Mouse (Mus musculus) neural tube, embryonic 11.5 days (tissue): ENCODE measurements around the gene Gins3. TPM values are rescaled to one million over a fixed set of nuclear protein-coding genes. Genes with fewer than 3 reads are reported as not detected.
"Not testable (repeated sequence)": the region's sequence is repeated elsewhere in the genome, so short reads cannot be mapped to it uniquely, and the experiment has no call there.

Experiments
- ATAC-seq: fragments of 200-750 bp; cut with Nextera tagmentation; 2 replicates; pipeline ENCODE4 v1.8.0; 2017; ENCODE audit warnings: moderate number of reproducible peaks, mild to moderate bottlenecking, moderate TSS enrichment, moderate library complexity; ENCODE audit not compliant: insufficient read depth, low FRiP score, low TSS enrichment
- DNase-seq: peaks from one replicate; pipeline ENCODE4 v3.0.0-alpha.2; 2015; ENCODE audit warnings: low spot score
- H3K27ac ChIP-seq: fragments of 300-500 bp; sonication (generic); 2 replicates; pipeline ENCODE4 v1.5.1; 2014; ENCODE audit warnings: low read depth, mild to moderate bottlenecking, low read length
- H3K27me3 ChIP-seq: fragments of 300-500 bp; sonication (generic); 2 replicates; pipeline ENCODE4 v1.6.1; 2014; ENCODE audit warnings: mild to moderate bottlenecking, low read length, mixed read lengths; ENCODE audit not compliant: control insufficient read depth, insufficient read depth
- H3K36me3 ChIP-seq: fragments of 300-500 bp; sonication (generic); 2 replicates; pipeline ENCODE4 v1.6.1; 2014; ENCODE audit warnings: mild to moderate bottlenecking, low read length, moderate library complexity, mixed read lengths; ENCODE audit not compliant: control insufficient read depth, insufficient read depth
- H3K4me1 ChIP-seq: fragments of 300-500 bp; sonication (generic); 2 replicates; pipeline ENCODE4 v1.6.1; 2014; ENCODE audit warnings: low read length, mixed read lengths; ENCODE audit not compliant: control insufficient read depth, insufficient read depth
- H3K4me2 ChIP-seq: fragments of 300-500 bp; sonication (generic); 2 replicates; pipeline ENCODE4 v1.6.1; 2014; ENCODE audit warnings: low read depth, mild to moderate bottlenecking, moderate library complexity
- H3K4me3 ChIP-seq: fragments of 300-500 bp; sonication (generic); 2 replicates; pipeline ENCODE4 v1.5.1; 2014; ENCODE audit warnings: low read depth, low read length
- H3K9ac ChIP-seq: fragments of 300-500 bp; sonication (generic); 2 replicates; pipeline ENCODE4 v1.6.1; 2014; ENCODE audit warnings: mild to moderate bottlenecking, low read length
- H3K9me3 ChIP-seq: fragments of 300-500 bp; sonication (generic); 2 replicates; pipeline ENCODE4 v1.6.1; 2016; ENCODE audit warnings: low read length; ENCODE audit not compliant: control insufficient read depth
- WGBS: fragments of 180-500 bp; shearing (Covaris S2); extraction: QIAGEN DNeasy Blood & Tissue Kit; methylation state at CpG from one replicate; pipeline ENCODE4 v1.1.7; 2014; 5-methylcytosine and 5-hydroxymethylcytosine counted together
- polyA plus RNA-seq: library from polyadenylated mRNA; unstranded; fragments of >200 nt; fragmentation: Nextera tagmentation; extraction: Ambion mirVana; gene quantifications from 2 replicates; pipeline ENCODE4 v1.2.1, GENCODE M21; 2014

Gene Gins3
- polyA plus RNA-seq, 1 experiment from 2014 or later: 23.5 TPM

DNA sequence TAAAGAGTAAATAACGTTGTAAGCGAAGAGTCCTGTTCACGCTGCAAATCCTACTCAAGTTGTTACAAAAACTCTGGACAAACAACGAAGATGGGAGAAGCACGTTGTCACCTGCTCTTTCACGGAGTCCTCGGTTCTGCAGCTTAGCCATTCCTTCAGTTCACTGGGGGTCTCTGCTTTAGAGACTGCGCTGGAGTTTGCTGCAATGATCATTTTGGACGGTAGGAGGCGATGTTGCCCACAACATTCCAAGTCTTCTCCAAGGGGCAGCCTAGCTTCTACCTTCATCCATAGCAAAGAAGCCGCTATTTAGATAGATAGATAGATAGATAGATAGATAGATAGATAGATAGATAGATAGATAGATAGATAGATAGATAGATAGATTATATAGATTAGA lies 33.4 kb upstream of the Gins3 start:
- WGBS: 12% methylated on average over 11 of the region's 11 CpGs
- ATAC-seq: no peak
- no peak overlapping the region for H3K4me2 ChIP-seq

GRCm38 (mm10) chr8:95601306-95601705 lies 31.9 kb upstream of the Gins3 start:
- ATAC-seq: no peak
- DNase-seq: no peak
- Histone ChIP-seq H3K36me3 (no peaks in the 10 kb centered on the region), H3K4me1 (no peaks in the 10 kb centered on the region), H3K9me3 (no peaks in the 10 kb centered on the region), H3K4me3 (no peak overlapping the region), H3K9ac (no peak overlapping the region), H3K4me2 (no peak overlapping the region), H3K27me3 (no peaks in the 10 kb centered on the region), H3K27ac (no peak overlapping the region)
- WGBS: 64% methylated on average over 15 of the region's 15 CpGs

More for the DNA sequence above, 33.4 kb upstream of the Gins3 start:
- Histone ChIP-seq H3K9me3 (no peaks in the 10 kb centered on the region), H3K27me3 (no peaks in the 10 kb centered on the region), H3K4me3 (no peak overlapping the region), H3K27ac (no peak overlapping the region), H3K9ac (no peak overlapping the region), H3K4me1 (no peaks in the 10 kb centered on the region), H3K36me3 (no peaks in the 10 kb centered on the region)
- DNase-seq: peak; percentile 85

- ATAC-seq (no peak), DNase-seq (no peak)
- no peak overlapping the region for H3K4me2 ChIP-seq
- no peaks in the 10 kb centered on the region for H3K27me3 ChIP-seq
- no peak overlapping the region for H3K9ac ChIP-seq
- H3K36me3 ChIP-seq: no peaks in the 10 kb centered on the region
- no peaks in the 10 kb centered on the region for H3K4me1 ChIP-seq
- H3K27ac ChIP-seq: no peak overlapping the region
- H3K4me3 ChIP-seq: no peak overlapping the region
- no peaks in the 10 kb centered on the region for H3K9me3 ChIP-seq
- 83% methylated on average over 2 of the region's 2 CpGs for WGBS
These were observed 31.1 kb upstream of the Gins3 start for GRCm38 (mm10) chr8:95602168-95602567.

GRCm38 (mm10) chr8:95606509-95606908 lies 26.7 kb upstream of the Gins3 start:
- not testable (repeated sequence) for H3K4me3 ChIP-seq, H3K27me3 ChIP-seq, H3K4me1 ChIP-seq, H3K9me3 ChIP-seq, DNase-seq, H3K4me2 ChIP-seq, ATAC-seq, H3K36me3 ChIP-seq, H3K27ac ChIP-seq, H3K9ac ChIP-seq
- 27% methylated on average over 4 of the region's 5 CpGs for WGBS

GRCm38 (mm10) chr8:95607210-95607609 lies 26.0 kb upstream of the Gins3 start:
- Histone ChIP-seq H3K9me3 (no peaks in the 10 kb centered on the region), H3K27me3 (no peaks in the 10 kb centered on the region), H3K36me3 (no peaks in the 10 kb centered on the region), H3K27ac (no peak overlapping the region), H3K4me3 (no peak overlapping the region), H3K4me1 (no peaks in the 10 kb centered on the region), H3K9ac (no peak overlapping the region), H3K4me2 (no peak overlapping the region)
- DNase-seq (no peak), ATAC-seq (no peak)
- 67% methylated on average over 9 of the region's 9 CpGs for WGBS

GRCm38 (mm10) chr8:95609406-95609805 lies 23.8 kb upstream of the Gins3 start:
- 83% methylated on average over 5 of the region's 5 CpGs for WGBS
- H3K9me3 ChIP-seq: no peaks in the 10 kb centered on the region
- ATAC-seq: no peak

GRCm38 (mm10) chr8:95610749-95611148 lies 22.5 kb upstream of the Gins3 start:
- 89% methylated on average over 14 of the region's 14 CpGs for WGBS
- ATAC-seq: no peak

More at GRCm38 (mm10) chr8:95609406-95609805, 23.8 kb upstream of the Gins3 start:
- Histone ChIP-seq H3K27me3 (no peaks in the 10 kb centered on the region), H3K36me3 (no peaks in the 10 kb centered on the region), H3K9ac (no peak overlapping the region), H3K4me3 (no peak overlapping the region), H3K4me1 (no peaks in the 10 kb centered on the region), H3K27ac (no peak overlapping the region), H3K4me2 (no peak overlapping the region)
- DNase-seq: no peak

DNA sequence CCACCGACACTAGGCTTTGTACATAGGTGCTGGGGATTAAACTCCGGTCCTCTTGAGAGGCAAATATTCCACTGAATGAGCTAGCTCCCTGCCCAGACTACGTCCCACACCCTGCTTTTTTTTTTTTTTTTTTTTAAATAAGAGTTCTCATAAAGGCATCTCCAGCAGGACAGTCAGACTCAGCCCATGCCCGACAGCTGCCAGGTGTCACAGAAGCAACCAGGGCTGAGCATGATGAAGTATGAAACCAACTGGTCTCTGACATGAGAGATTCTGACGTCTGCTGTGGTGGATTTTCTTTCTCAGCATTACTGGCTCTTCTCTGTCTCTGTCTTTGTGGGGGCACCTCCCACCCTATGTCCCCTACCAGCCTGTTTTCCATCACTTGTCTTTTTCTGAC lies 21.5 kb upstream of the Gins3 start:
- H3K9me3 ChIP-seq: no peaks in the 10 kb centered on the region
- no peaks in the 10 kb centered on the region for H3K36me3 ChIP-seq
- no peak overlapping the region for H3K4me2 ChIP-seq
- WGBS: 84% methylated on average over 5 of the region's 5 CpGs
- no peaks in the 10 kb centered on the region for H3K27me3 ChIP-seq
- no peak for ATAC-seq
- DNase-seq: no peak
- no peak overlapping the region for H3K27ac ChIP-seq
- no peak overlapping the region for H3K4me3 ChIP-seq
- H3K4me1 ChIP-seq: no peaks in the 10 kb centered on the region
- no peak overlapping the region for H3K9ac ChIP-seq

More at GRCm38 (mm10) chr8:95610749-95611148, 22.5 kb upstream of the Gins3 start:
- Histone ChIP-seq H3K27me3 (no peaks in the 10 kb centered on the region), H3K9me3 (no peaks in the 10 kb centered on the region), H3K9ac (no peak overlapping the region), H3K4me1 (no peaks in the 10 kb centered on the region), H3K36me3 (no peaks in the 10 kb centered on the region), H3K4me3 (no peak overlapping the region), H3K4me2 (no peak overlapping the region), H3K27ac (no peak overlapping the region)
- no peak for DNase-seq

DNA sequence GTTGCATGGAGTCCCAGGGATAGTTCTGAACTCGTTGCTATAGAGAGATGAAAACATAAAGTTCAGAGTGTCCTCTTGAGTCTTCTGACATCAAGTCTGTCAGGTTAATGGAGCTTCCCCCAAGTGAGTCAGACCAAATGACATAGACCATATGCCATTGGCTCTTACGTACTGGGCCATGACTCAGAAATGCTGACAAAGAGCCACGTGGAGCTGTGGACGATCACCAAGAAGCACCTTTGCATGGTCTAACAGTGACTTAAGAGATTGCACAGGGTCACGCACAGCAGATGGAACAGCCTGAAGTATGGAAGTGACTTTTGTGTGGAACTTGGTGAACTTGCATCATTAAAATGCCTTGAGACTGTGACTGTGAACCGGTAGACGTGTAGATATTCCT lies 16.9 kb upstream of the Gins3 start:
- H3K4me3 ChIP-seq: no peak overlapping the region
- no peak overlapping the region for H3K4me2 ChIP-seq
- H3K9me3 ChIP-seq: no peaks in the 10 kb centered on the region
- H3K27me3 ChIP-seq: no peaks in the 10 kb centered on the region
- 90% methylated on average over 7 of the region's 7 CpGs for WGBS
- H3K27ac ChIP-seq: no peak overlapping the region
- ATAC-seq (no peak), DNase-seq (no peak)
- H3K36me3 ChIP-seq: no peaks in the 10 kb centered on the region
- H3K9ac ChIP-seq: no peak overlapping the region
- H3K4me1 ChIP-seq: no peaks in the 10 kb centered on the region
